Mouse (Mus musculus) brain, adult 2 months (tissue): ENCODE measurements around the gene Flna.

ENCODE experiments used
- DNase-seq: peaks from one replicate; pipeline ENCODE4 v3.0.0; 2011; ENCODE audit warnings: low read depth, low spot score

Gene Flna

DNA sequence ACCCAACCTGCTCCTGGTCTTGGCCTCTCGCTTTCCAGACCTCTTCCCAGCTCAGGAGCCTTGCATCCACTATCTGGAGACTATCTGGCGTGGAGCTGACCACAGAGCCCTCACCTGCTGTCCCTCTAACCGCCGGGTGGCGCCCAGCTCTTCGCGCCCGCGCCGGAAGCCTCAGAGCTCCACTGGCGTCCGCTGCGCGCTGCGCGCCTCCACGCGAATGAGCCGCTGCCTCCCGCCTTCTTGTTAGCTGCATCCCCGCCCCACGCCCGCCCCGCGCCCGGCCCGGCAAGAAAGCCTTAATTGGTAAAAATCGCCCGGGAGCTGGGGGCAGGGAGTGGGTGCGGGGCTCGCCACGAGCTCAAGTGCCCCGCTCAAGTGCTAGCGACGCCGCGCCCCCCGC is at the start of gene Flna:
Gene Flna (minus strand): TSS at position 206 of the 400 bp plus-strand sequence.
- peak; percentile 85 for DNase-seq

DNA sequence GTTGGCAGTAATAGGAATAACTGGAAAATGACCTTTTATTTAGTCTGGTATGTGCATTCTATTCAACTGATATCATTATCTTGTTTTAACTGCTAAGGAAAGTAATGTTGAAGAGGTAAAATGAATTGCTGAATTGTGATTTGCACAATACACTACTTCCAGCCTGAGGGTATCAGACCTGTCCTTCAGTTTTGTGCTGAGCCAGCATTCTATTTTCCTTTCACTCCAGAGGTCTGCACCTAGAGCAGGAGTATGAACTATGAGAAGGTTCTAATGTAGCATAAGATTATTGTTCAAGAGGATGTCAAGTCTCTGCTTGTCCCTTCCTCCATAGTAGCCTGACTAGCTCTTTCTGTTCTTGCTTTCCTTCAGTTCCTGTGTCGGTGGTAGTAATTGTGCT is 48.7 kb upstream of the Flna start:
- DNase-seq: no peak

DNA sequence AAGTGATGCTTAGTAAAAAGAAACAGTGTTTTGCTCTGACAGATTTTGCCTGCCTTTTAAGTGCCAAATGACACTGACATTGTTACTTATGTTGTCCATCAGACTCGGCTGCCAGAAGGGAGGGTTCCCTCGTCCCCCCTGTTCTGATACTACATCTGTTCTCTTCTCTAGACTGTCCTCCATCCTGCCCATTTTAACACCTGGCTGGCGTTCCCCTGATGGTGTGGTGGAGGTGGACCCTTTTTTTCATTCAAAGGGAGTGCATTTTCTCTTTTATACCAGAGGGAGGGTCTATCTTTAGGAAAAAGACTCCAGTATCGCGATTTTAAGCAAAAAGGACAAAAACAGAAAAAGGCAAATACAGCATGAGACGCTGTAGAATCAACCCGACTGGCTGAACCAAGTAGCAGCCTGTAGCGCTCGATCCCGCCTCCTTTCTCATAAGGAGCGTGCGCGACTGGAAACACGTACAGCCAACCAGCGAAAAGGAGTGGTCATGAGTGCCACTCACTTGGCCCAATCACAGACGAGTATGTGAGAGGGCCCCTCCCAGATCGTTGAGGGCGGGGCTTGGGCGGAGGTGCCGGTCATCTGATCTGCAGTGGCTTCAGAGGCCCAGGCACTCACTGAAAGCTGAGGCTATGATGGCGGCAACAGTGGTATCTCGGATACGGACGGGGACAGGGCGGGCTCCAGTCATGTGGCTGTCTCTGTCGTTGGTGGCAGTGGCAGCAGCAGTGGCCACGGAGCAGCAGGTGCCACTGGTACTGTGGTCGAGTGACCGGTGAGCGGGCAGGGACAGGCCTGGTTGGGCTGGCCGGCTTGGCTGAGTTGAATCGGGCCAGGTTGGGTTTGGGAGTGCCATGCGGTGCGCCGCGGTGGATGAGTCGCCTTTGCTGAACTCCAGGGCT is 47.2 kb upstream of the Flna start, which contains the start of gene Atp6ap1:
Gene Atp6ap1 (plus strand): TSS at position 560 of the 911 bp plus-strand sequence.
- peak; percentile 98 for DNase-seq

DNA sequence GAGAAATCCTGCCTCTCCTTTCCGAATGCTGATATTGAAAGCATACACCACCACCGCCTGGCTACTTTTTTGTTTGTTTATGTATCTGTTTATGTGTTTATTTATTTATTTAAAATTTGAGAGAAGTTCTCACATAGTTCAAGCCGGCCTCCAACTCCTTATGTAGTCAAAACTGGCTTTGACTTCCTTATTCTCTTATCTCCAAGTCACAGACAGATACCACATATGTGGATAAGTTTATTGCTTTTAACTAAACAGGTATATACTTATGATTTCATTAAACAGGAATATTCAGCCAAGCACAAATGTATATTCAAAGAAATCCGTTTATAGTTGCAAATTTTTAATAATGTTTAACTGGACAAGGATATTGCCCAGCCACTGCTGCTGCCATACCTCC is 43.8 kb upstream of the Flna start:
- no peak for DNase-seq

DNA sequence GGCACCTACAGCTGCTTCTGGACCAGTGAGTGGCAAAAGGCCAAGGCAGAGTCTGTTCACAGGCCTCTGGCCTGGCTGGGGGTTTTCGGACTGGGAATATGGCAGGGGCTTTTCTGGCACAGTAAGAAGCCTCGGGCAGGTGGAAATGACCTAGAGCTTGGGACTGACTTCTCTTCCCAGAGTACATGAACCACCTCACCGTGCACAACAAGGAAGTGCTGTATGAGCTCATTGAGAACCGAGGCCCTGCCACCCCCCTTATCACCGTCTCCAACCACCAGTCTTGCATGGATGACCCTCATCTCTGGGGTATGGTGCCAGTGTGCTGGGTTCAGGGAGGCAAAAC is 33.4 kb upstream of the Flna start:
- DNase-seq: no peak

DNA sequence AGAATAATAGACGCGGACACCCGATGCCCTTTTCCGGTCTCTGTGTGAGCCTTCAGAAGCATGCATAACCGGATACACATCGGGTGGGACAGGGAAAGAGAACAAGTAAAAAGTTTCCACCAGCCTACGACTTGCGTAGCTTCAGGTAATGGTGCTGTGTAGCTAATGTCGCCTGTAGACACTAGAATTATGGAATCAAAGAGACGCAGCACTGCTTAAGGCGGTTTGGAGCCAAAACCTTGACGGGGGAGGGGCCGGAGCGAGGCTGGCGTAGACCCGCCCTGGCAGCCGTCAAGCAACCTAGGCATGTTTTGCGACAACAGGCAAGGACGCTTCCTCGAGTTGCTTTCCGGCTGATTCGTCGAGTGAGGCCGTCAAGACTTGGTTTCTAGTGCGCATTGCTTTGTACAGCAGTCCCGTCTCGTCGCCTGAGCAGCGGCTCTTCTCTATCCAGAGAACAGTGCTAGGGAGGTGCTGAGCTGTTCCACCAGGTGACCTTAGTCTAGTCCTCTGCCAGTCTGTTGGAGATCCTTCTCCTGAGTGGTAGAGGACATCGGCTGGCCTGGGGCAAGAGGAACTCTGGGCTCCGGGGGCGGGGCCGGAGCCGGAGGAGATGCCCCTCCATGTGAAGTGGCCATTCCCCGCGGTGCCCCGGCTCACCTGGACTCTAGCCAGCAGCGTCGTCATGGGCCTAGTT is 32.9 kb upstream of the Flna start:
- peak; percentile 96 for DNase-seq

DNA sequence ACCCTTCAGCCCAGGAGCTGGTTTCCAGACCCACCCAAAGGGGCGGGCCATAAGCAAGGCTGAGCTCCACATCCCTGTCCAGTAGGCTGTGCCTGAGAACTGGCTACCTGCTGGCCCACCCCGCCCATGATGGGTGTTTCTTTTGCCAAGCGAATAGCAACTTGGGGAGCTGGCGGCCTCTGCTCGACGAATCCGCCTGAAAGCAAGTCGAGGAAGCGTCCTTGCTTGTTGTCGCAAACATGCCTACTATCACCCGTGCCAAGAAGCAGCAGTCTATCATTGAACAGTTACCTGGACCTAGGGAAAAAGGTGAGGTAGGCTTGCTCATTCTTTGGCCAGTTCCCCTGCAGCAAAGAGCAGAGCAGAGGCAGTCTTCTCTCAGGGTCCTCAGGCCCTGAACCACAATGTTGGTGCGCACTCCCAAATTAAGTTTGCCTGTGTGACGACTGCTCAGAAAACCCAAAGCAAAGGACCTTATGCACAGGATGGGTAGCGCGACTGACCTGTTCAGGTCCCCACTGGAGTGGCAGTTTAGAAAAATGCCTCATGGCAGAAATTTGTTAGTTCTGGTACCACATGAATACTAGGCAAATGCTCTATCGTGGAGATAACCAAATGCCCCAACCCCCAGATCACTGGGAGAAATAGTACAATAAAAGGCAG is 32.2 kb upstream of the Flna start, which contains the start of the genes Taz and Dnase1l1:
Gene Taz (plus strand): TSS at position 181 of the 663 bp plus-strand sequence.
Gene Dnase1l1 (minus strand): TSS at position 606 of the 663 bp plus-strand sequence.
- DNase-seq: peak; percentile 88

DNA sequence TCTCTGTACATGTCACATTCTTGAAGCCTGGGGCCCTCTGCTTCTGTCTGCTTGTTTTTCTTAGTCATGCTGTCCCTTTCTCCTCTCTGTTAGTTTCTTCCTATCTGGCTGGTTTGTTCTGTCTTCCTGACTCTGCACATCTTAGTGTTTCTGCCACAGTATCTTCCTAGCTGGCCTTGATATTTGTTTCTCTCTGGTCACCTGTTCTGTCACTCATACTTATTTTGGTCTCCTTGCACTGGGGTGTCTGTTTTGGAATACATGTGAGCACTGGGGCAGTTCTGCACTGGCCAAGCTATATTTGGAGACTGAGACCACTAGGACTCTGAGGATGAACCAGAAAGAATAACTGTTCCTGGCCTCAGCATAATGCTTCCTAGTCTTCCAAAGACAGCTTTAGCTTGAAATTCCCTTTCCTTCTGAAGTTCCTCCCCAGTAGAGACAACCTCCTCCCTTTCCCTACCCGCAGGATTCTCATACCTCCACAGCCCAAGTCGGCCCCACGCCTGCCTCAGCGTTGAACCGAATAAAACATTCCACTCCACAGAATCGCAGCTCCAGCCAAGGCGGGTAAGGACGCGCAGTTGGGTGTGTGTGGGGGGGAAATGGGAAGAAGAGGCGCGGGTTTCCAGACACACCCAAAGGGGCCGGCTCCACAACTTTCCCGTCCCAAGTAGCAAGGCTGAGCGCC is 31.6 kb upstream of the Flna start:
- no peak for DNase-seq

DNA sequence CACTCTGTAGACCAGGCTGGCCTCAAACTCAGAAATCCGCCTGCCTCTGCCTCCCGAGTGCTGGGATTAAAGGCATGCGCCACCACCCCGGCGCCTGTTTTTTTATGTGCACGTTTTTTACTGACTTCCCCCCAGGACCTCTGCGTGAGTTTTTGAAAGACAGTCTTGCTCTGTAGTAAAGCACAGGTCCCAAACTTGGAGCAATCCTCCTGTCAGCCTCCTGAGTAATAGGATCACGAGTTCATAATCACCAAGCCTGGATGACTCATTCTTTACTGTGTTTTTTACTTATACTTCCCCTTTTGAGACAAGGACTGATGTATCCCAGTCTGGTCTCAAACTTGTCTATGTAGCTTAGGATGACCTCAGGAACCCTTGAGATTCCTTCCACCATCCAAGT is 28.3 kb upstream of the Flna start:
- DNase-seq: no peak

DNA sequence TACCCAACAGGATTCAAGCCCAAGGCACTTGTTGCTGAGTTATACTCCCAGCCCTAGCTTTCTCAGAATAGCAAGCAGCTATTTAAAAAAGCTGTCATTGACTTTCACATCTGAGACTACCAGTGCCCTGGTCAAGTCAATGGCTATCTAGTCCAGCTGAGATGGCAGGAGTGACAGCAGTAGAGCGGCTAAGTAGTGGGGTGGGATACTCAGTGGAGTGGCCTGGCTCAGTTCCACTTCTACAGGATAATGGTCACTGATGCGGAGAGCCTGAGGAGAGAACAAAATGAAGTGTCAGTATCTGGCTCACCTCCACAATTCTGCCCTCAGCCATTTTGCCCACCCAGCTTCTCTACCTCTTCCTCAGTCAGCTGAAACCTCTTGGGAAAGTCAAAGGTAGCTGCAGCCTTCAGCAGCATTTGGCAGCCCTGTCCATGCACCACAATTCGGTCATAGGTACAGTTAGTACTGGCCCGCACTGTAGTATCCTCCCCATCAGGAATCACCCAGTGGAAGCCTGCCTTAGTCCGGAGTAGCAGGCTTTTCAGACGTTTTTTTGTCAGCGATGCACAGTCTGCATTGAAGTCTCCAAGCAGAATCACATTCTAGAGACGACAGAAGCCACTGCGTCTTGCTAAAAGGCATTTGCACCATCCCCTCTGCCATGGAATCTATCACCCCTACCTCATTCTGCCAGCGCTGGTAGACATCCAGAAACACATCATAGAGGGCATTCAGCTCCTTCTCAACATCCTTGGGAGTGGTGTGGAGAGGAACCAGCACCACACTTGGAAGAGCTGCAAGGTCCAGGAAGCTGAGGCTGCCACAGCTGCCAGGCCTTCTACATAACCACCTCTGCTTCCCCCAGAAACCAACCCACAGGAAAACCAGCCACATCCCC is 24.1 kb upstream of the Flna start:
- no peak for DNase-seq

DNA sequence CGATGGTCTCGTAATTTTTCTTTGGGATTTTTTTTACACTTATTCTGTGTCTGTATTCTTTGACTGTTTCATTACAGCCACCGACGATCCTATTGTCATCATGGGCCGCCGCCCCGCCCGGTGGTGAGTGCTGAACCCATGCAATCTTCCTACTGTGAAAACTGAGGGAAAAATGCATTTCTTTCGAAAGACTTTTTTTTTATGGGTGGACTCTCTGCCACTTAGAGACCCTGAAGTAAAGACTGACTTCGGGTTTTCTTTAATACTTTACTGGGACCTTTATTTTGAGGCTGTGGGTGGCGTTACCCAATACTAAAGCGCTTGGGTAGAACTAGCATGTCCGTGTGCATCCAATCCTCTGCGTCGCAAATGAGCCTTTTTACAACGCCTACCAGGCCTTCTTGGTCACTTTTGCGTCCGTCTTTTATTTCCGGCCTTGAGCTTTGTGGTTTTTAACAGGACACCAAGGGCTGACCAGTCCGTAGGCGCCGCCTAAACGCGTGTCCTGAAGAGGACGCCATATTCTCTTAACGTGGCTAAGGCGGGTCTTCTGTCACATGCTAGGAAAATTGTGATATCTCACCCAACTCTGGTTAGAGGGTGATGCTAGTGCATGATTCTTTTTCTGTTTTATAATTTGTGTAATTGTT is 21.4 kb upstream of the Flna start:
- DNase-seq: peak; percentile 50

DNA sequence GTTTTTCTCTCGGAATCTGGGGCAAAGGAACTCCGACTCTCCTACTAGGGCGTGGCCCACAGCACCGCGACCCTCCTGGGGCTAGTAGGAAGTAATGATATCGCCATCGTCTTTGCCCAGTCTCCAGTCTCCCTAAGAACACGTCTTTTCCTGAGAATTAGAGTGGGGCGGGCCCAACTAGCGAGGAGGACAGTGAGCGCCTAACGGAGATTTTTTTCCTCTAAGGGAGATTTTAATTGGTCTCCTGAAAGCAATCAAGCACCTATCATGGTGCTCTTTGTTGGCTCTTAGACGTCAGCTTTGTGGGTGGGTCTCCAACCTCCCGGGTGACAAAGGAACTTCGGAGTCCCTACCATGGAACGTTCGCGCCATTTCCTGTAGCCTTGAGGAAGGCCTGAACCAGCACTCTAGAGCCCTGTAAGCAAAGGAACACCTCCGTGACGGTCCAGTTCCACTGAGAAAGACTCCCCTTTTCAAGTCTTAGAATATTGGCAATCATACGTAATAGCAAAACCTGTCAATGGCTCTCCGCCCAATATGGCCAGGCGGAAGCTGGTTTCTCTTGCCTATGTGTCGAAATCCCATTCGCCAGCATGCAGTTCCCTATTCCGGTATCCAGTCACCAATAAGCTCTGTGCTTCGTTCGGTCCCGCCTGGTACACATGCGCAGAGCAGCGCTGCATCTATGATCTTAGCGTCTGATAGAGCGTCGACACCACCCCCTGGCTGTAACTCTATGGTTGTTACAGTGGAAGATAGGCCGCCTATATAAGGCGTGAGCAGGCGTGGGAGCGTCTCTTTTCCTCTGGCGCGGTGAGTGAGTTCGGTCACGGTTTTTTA is 20.7 kb upstream of the Flna start, which contains the start of gene Rpl10:
Gene Rpl10 (plus strand): TSS at position 751 of the 840 bp plus-strand sequence.
- DNase-seq: peak; percentile 99

DNA sequence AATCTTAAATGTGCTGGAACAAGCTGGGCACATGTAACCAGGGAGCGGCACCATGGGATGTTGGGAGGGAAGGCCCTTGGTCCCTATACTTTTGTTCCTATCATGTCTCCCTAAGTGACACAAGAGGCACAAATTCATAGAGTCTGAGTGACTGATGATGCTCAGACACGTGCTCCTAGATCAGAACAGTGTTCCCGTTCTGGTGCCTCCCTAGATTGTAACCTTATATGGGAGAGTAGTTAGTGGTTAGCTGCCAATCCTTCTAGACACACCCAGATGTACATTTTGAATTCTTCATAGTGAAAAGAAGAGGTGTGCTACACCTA is 20.1 kb upstream of the Flna start:
- peak; percentile 65 for DNase-seq

DNA sequence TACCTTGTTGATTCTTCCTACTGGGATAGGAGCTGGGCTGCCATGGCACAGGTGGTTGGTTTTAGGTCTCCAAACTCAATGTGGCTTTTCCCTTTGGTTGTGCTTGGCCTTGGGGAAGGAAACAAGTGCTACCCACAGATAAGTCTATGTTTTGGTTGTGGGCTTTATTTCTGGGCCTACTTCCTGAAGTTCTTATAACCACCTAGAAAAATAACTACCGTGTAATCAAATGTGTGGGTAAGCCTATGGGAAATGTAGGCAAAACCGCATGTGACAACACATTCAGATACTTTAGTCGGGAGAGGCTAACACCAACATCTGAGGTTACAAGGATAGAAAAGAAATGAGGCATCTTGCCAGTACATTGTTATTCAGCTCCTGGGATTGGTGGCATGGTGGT is 8.1 kb upstream of the Flna start:
- DNase-seq: no peak

DNA sequence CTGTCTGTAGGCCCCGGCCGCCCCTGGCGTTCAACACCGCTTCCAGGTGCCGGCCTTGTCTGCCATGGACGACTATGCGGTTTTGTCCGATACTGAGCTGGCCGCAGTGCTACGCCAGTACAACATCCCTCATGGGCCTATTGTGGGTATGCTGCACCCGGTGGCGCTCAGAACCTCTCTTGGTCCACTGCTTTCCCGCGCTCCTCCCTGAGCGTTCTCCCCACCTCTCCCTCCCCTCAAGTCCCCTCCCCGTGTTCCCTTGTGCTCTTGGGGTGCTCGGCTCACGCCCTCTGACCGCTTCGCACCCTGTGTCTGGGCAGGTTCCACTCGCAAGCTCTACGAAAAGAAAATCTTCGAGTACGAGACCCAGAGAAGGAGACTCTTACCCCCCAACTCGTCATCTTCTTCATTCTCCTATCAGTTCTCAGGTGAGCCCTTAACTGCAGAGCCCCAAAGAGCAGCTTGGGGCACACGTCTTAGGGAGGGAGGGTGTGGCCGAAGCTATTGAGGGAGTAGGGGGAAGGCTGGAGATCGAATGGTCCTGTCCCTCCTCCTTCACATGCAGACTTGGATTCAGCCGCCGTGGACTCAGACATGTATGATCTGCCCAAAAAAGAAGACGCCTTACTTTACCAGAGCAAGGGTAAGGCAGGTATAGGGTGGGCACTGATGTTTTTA is 5.4 kb upstream of the Flna start:
- DNase-seq: no peak

DNA sequence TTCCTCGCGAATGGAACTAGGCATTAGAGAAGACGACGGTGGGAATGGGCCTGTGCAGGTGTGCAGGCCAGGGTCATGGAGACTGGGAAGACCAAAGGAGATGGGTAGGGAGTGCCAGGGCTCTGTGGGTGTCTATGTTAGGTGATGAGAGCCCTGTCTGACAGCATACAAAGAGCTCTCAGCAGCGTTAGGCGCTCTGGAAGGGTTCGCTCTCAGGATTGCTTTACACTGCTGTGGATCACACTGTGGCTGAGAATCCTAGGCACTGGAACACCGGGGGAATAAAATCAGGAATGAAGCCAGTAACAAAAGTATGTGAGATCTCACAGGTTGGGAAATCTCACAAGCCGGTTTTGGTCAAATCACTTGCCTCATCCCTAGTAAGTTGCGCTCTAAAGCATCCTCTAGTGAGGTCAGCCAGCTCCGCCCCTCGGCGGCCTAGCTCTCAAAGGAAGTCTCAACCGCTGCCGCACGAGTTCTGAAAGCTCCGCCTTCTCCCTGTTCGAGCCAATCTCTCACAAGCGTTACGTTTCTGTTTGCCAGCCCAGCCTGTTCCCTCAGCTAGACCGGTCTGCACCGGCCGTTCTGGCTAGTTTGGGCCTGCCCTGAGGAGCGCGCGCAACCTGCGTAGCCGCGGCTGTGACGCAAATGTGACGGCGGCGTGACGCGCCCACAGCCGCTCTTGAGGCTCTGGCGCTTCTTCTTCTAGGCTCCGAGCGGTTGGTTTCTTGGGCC is 4.7 kb upstream of the Flna start, which contains the start of gene Emd:
Gene Emd (plus strand): TSS at position 535 of the 735 bp plus-strand sequence.
- peak; percentile 98 for DNase-seq

DNA sequence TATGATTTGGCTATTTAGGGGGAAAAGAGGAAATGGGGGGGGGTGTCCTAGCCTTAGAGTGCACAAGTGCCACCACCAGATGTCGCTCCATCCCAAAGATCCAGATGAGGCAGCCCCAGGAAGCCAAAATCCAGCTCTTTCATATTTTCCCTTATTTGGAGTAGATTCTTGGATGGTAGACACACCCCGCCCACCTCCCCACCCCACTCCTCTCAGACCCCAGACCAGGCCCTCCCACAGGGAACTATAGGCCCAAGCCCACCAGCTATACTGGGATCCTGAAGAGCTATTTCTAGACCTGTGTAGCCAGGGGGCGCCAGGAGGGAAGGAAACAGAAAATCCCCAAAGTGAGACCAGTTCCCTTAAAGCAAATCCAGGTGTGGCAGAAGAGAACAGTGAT is 969 bp downstream of the Flna start:
- peak; percentile 71 for DNase-seq

DNA sequence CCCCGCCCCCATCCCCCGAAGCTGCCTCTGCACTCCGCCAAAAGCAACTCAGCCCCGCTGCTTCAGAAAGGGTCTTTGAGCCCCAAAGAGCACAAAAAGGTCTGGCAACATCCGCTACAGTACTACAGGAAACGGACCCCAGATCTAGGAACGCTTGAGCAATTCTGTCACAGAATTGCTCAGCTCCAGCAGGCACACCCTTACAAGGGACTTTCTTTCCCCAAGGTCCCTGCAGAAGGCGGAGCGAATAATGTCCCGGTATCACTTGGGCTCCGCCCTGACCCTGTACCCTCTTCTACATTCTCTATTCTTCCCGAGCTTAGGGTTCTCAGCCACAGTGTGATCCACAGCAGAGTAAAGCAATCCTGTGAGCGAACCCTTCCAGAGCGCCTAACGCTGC is 2.9 kb downstream of the Flna start:
- no peak for DNase-seq
